Mouse (Mus musculus) cerebellum, postnatal 14 days (tissue): ENCODE data around the gene Slc9a3r1.
A peak's percentile ranks its signal among the peaks of the same experiment; 100 is the strongest.

Experiments used
- DNase-seq, 2 experiments: peaks; one replicate each; pipeline ENCODE4 v3.0.0; 2021; ENCODE audit warnings: mixed read lengths in 2 of 2

The Slc9a3r1 gene

DNA sequence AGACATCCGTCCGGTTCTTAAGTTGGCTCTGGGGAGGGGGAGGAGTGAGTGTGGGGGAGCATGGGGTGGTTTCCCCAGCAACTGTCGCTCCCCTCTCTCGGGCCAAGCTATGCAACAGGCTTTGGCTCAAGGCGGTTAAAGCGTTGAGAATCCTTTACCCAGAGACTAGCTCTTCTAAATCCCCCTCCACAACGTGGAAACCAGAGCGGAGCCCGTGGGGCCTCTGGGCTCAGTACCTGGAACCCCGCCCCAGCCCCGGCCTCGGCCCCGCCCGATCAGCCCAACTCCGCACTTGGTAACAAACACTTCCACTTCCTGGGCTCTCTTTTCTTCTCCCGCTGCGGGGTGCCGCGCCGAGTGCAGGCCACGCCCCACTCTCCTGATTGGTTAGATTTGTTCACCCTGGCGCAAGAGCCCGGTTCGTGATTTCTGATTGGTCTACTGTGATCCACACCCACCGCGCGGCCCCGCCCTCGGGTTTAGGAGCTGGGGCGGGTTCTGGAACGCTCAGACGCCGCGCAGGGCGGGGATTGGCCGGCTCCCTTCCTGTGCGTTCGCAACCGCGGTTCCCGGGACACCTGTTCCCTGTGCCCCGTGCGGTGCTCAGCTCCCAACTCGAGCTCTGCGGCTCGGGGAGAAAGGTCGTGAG, at the start of gene Slc9a3r1:
Gene Slc9a3r1, plus strand, starts transcription at position 510 of the 649 bp plus-strand sequence.
- DNase-seq: peak; percentile 98

DNA sequence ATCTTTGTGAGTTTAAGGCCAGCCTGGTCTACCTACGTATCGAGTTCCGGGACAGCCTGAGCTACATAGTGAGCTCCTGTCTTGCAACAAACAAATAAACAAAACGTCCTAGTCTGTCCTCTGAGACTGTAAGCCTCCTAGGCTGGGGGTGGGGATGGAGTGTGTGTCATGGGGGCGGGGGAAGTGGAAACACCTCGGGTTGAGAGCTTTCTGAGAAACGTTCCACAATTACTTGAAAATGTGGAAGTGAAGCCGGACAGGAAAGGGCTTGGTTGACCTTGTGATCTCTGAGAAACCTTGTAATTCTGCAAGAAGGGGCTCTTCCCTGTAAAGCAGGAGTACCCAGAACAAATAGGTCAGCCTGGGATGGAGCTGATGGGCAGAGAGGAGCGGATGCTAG, 43.7 kb upstream of the Slc9a3r1 start:
- no peak for DNase-seq

DNA sequence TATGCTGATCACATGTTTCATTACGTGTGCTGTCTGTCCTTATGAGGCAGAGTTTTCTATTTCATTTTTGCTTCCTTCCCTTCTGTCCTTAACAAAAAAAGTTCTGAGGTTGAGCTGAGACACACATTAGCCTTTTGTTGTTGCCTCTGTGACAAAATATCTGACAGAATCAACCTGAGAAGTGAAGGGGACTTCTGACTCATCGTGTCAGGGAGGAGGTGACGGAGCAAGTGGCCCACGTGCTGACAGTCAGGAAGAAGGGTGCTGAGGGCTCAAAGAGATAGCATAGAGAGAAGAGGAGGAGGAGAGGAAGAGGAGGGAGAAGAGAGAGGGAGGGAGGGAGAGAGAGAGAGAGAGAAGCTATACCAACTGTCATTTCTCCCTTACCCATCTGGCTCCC, 34.7 kb upstream of the Slc9a3r1 start:
- no peak for DNase-seq

DNA sequence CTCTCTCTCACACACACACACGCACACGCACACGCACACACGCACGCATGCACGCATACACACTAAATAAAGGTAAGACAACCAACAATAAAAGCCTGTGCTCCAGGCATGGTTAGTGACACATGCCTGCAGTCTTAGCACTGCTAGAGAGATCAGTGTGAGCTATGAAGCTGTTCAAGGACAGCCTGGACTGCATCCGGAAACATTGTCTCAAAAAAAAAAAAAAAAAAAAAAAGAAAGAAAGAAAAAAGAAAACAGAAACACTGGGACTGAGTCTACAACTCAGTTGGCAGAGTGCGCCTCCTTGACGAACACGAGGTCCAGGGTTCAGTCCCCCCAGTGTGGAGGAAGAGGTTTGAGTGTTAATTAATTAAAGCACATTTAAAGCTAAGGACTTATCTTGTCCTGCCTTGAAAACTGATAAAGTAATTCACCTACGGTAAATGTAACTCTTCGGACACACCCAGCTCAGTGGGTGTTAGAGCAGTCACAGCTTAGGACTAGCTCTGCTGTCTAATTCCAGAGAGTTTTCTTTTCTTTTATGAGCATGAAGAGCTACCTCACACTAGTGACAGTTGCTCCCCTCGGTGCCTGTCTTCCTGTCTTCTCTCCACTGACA, 33.5 kb upstream of the Slc9a3r1 start:
- no peak for DNase-seq

DNA sequence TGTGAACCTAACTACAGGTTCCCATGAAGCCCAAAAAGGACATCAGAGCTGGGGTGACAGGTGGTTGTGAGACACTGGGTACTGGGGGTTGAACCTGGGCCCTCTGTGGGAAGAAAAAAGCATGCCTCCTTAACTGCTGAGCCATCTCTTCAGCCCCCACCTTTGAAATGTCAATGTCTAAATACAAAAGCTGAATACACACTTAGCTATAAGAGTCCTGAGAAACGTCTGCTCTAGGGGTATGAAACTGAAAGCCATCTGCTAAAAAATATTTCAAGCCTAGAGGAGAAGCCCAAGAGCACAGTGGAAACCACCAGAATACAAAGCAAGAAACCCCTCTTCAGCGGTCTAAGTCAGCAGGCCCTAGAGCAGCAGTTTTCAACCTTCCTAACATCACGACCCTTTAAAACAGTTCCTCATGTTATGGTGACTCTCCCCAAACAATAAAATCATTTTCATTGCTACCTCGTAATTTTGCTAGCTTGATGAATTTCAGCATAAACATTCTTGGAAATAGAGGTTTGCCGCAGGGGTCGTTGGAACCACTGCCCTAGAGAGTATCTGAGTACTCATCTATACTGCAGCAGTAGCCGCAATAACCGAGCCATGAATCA, 31.3 kb upstream of the Slc9a3r1 start:
- DNase-seq: no peak

DNA sequence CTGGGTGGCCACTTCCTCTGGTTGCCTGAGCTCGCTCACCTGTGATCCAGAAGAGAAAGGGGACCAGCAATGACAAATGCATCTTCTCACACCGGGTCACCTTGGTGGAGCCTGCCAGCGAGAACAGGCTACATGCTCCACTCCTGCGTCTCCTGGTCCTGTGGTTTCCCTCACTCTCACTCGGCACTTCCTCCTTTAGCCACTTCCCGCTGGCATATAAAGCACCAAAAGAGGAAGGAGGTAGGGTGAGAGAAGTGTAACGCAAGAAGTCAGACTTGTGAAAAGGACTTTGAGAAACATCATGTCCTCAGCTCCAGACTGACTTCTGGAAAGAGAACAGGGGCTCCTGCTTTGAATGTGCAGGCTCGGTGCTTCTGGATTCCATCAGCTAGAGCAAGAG, 29.3 kb upstream of the Slc9a3r1 start, which contains the start of gene Cd300lf:
Gene Cd300lf, minus strand, starts transcription at position 193 of the 400 bp plus-strand sequence.
- DNase-seq: no peak

DNA sequence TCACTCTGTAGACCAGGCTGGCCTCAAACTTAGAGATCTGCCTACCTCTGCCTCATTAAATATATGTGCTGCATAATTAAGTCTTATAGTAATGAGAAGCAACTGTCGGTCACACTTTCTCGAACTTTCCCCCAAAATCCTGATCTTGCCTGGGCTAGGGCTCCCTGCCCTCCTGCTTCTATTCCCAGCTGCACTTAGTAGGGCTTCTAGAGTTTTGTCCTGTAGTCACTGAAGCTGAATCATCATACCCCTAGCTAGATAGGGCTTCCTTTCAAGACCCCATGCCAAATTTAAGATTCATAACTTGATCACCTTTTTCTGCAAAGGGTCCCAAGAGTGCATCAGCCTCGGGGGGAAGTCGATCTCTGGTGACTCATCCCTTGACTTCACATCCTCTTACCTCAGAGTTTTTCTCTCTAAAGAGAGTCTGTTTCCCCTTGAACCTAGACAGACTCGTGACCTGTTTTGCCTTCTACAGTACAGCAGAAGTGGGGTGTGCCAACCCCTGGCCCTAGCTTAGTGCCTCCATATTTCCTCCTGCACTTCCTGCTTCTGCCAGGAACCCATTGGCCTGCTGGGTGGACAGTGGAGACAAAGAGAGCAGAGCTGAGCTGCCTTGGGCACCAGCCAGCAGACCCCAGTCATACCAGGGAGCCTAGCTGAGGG, 24.4 kb upstream of the Slc9a3r1 start:
- no peak for DNase-seq

DNA sequence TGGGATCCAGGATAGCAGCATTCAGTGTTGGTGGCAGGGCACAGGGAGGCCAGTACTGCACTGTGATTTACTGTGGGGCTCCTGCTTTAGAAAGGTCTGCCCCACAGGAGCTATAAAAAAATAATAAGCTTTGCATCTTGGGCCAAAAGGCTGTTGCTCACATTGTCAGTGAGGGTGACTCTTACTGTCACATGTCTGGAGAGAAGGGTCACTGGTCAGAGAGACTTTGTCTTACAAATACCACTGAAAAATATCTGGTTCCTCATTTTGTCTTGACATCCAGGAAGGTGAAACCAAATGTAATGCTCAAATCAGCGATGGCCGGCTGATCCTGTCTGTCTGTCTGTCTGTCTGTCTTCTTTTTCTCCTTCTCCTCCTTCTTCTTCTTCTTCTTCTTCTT, 21.2 kb upstream of the Slc9a3r1 start:
- no peak for DNase-seq

DNA sequence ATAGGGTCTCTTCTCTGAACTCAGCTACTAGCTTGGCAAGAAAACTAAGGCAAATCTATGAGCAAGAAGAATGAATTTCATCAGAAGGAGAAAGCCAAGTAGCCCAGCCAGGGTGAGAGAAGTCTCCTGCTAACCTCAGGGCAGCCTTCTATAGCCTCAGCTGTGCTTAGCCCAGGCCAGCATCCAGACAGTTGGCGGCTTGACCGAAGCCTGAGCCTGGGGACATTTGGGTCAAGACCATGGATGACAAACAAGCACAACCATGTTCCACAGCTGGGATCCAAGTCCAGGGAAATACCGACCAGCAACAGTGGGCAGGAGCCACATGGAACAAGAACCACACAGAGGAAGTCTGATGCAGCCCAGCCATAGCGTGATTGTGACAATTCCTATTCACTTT, 15.3 kb upstream of the Slc9a3r1 start:
- no peak for DNase-seq

DNA sequence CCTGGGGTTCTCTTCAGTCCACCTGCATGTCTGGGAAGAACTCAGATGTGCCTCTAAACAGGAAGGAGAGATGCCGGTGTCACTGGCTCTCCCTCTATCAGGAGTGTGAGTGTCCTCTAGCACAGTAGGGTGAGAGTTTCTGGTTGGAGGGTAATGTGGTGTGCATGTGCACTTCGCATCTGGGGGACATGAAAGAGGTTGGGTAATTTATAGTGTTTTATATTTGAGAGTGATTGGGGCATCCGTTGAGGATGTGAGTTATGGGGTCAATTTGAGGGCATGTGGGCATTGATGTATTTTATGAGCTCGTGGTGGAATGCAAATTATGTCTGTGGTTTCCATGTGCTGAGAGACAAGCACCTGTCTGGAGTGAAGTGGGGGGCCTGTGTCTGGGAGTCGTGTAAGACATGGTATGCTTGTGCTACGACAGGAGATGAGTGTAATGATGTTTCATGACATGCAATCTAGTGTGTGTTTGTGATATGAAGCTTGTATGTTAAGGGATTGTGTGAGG, 12.3 kb upstream of the Slc9a3r1 start:
- DNase-seq: no peak

DNA sequence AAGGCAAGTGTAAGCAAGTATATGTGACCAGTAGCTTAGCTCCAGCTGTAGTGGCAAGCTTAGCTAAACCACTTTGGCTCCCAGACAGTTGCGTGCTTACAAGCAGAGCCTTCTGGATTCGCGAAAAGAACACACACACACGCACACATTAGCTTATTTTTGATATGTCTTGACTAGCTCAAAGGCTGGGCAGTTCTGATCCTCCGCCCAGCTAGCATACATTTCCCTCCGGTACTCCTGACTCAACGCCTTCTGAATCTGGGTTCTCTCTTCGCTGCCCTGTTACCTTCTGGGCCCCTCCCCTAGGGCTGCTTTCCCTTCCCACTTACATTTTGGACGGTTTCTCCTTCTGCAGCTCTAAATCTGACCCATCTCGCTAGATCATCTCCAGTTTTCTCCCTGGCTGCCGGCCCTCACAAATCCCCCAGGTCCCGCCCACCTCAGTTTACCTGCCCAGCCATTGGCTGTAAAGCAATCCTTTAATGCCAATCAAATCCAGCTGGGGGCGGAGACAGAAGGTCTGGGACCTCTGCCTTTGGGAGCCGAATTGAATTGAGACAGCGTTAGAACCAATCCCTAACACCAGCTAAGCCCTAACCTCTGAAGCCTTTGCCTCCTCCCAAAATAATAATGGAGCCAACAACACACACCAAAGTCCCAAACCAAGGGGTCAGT, 11.2 kb upstream of the Slc9a3r1 start:
- DNase-seq: peak; percentile 94

DNA sequence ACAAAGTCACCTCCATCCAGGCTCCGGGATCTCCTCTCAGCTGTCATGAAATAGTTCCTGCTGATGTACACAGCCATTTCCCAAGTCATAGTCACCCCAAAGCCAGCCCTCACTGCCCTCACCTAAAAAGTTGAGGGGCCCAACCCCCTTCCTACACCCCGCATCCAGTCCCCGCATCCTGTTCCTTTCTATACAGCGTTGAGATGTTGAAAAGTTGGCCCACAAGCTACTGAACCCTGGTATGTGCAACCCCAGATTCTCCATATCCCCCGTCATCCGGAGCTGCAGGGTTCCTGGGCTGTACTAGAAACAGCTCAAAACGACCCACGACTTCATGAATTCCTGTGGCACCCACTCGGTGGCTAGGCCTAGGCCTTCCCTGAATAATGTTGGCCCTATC, 10.1 kb upstream of the Slc9a3r1 start:
- DNase-seq: no peak

DNA sequence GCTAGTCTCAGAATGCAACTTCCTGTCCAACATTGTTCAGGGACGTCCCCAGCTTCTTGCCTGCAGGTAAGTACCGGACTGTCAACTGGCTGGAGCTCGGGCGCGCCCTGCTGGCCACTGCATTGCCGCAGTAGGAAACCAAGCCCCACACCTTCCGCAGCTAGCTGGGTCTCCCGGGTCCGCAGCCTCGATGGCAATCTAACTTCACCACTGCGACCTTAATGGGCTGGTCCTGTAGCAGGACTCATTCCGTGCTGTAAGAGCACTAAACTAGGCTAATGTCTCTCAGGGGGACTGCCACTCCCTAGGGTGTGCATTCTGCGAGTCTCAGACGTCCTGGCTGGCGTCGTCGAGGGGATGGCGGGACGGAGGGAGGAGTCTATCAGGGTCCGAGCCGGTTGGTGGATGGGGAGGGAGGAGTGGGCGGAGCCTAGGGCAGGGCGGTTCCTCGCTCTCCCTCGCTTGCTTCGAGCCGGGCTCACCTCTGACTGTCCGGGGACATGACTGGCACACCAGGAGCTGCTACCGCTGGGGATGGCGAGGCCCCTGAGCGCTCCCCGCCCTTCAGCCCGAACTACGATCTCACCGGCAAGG, 9.3 kb upstream of the Slc9a3r1 start:
- DNase-seq: peak; percentile 86

DNA sequence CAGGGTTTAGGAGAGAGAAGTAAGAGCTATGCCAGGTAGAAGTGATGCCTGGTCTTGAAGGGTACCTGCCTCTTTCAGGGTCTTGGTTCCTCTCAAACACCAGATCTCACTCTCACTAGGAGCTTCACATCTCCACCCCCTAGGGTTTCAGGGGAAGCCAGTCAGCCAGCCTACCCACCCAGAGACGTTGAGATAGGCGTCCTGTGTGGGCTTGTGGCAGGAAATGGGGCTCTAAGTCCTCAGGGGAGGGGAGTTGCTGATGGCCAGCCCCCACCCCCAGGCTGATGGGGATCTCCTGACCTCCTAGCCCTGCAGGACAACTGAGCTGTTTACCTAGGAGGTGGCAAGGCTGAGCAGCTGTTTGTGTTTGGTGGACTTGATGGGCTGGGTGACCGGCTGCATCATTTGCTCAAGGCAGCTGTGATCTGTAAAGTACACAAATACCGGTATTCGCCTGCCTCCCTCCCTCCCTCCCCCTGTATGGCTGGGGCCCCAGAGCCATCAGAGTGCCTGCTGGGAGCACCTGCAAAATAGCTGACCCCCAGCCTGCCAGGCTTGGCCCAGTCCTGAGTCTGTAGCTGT, 8.0 kb upstream of the Slc9a3r1 start:
- no peak for DNase-seq

DNA sequence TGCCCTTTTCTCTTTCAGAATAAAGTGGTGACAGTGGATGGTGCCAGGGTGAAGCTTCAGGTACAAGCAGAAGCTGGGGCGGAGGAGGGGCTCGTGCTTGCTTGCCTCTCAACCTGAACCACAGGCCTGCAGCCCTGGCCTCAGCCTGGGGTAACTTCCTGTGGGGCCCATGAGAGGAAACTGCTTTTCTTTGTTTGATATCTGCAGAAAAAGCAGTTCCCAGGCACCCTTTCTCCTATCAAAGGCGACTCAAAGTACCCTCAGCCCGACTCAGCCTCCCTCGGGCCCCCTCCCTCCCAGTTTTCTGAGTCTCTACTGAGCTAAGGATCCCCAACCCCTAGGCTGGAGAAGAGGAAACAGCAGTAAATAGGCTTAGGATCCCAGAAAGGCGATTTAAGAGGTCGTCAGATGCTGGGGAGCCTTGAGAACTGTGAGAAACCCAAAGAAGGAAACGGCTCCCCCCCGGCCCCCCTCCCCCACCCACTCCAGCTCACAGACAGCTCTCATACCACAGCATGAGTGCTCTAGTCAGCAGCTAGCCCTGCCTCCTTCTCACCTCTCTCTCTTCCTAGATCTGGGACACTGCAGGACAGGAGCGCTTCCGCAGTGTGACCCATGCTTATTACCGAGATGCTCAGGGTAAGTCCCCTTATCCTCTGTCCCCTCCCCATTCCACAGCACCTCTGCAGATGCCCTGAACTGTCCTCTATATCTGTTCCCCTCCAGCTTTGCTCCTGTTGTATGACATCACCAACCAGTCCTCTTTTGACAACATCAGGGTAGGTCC, 5.0 kb upstream of the Slc9a3r1 start:
- DNase-seq: no peak

DNA sequence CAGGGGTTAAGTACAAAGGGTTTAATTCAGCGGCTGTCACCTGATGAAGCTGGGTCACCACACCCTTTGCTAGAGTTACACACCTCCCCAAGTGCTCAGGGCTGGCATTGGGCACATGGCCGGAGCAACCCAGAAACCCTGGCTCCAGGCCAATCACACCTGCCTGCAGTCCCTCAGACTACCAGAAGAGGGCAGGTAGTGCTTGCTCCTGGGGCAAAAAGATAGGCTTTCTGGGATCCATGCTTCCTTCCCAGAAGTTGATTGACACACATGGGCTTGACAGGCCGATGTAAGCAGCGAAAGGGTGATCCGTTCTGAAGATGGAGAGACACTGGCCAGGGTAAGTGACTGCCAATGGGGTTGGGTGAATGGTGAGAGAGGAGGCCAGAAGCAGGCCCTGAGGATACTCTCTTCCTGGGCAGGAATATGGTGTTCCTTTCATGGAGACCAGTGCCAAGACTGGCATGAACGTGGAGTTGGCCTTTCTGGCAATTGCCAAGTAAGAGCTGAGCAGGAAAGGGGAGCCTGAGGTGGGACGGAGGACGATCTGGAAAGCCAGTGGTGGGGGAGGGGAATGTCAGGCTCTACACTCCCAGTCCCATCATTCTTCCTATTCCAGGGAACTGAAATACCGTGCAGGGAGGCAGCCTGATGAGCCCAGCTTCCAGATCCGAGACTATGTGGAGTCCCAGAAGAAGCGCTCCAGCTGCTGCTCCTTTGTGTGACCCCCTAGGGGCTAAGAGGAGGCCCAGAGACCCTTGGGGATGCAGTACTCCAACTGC, 2.9 kb upstream of the Slc9a3r1 start:
- peak; percentile 93 to 95 for DNase-seq

DNA sequence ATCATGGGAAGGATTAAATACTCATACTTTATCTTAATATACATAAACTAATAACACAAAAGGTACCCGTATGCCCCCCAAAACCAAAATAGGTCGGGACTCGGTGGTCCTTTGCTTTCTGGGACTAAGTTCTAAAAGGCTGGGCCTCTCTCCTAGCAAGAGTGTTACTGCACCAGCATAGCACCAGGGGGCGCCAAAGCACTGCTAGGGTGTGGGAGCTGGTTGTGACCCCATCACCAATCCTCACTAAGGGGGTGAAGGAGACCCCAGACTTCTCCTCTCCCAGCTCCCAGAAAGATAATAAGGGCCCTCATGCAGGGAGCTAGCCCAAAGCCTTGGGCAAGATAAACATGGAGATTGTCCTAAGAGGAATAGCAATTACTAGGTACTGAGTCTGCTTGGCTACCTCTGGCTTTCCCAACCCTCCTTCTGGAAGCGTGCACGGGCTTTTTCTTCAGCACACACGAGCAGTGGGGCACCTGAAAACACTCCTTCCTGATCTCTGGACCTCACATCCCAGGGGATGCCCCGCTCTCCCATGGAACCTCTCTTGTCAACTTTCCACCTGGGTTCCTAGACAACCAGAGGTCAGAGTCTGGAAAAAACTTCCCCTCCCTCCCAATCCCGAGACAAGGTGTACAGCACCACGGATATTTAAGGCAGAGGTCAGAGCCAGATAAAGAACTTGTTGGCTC, 2.1 kb upstream of the Slc9a3r1 start:
- peak; percentile 91 to 95 for DNase-seq

DNA sequence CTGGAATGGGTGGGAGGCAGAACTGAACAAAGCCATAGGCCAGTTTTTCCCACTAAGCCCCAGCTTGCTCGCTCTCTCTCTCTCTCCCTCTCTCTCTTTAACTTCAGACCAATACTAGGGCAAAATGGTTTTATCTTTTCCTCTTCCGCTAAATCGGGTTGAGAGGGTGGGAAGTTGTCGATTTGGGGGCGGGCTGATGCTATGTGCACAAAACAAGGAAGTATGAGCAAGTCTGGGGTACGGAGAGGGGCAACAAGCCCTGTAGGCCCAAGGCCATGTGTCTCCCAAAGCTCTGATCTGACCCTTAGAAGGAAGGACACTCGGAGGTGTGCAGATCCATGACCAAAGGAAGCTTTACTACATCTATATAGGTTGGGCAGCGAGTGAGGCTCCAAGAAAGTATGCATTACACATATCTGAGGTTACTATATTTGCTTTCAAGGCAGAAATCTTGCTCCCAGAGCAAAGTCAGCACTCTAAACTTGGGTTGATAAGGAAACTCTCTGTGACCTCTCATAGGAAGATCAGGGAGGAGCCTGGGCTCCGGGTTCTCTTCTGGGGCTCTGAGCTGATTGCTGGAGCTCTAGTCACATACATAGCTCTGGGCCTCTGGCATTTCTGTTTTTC, 1.4 kb upstream of the Slc9a3r1 start:
- DNase-seq: no peak

DNA sequence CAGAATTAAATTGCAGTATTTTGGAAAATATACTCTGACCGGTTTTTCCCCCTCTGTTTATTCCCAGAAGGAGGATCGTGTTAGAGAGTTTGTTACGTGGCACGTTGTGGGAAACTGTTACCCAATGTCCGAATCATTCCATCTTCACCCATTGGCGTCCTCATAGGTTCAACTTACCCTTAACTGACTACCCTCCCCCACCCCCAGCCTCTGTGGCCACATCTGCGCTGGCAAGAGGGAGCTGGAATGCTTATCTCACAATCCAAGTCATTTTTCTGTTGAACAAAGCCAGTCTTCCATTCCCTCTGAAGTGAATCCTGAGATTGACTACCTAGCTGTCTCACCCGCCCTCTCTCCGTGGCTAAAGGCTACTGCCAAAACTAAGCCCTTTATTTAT, 938 bp upstream of the Slc9a3r1 start:
- no peak for DNase-seq
